Mouse (Mus musculus): ENCODE data around the gene Slc36a3. TPM values are rescaled to one million over a fixed set of nuclear protein-coding genes. Genes with fewer than 3 reads are reported as not detected.
"Not testable (repeated sequence)": the region's sequence is repeated elsewhere in the genome, so short reads cannot be mapped to it uniquely, and the experiment has no call there.

Slc36a3 gene
- polyA plus RNA-seq, 1 experiment from 2014 or later = not detected

GRCm38 (mm10) chr11:55099019-55099771, 52.3 kb downstream of the Slc36a3 start:
- no peaks in the 10 kb centered on the region for H3K27me3 ChIP-seq
- peaks cover 26% of the 10 kb centered on the region for H3K4me1 ChIP-seq (replicated peaks)
- H3K9ac ChIP-seq = no peak overlapping the region; the same call in 1 of the 2 replicates
- H3K9me3 ChIP-seq = no peaks in the 10 kb centered on the region
- no peak overlapping the region for H3K27ac ChIP-seq (replicated peaks)
- ATAC-seq (ENCODE audit: low FRiP score, low read depth) = no peak
- H3K4me3 ChIP-seq = peak overlapping the region; percentile 77
- 94% methylated on average over 8 of the region's 8 CpGs for WGBS
- 0 out of 2 replicates have a peak, but pooled peaks cover 3% of the 10 kb centered on the region for H3K36me3 ChIP-seq
- peak overlapping the region; percentile 86 for H3K4me2 ChIP-seq

DNA sequence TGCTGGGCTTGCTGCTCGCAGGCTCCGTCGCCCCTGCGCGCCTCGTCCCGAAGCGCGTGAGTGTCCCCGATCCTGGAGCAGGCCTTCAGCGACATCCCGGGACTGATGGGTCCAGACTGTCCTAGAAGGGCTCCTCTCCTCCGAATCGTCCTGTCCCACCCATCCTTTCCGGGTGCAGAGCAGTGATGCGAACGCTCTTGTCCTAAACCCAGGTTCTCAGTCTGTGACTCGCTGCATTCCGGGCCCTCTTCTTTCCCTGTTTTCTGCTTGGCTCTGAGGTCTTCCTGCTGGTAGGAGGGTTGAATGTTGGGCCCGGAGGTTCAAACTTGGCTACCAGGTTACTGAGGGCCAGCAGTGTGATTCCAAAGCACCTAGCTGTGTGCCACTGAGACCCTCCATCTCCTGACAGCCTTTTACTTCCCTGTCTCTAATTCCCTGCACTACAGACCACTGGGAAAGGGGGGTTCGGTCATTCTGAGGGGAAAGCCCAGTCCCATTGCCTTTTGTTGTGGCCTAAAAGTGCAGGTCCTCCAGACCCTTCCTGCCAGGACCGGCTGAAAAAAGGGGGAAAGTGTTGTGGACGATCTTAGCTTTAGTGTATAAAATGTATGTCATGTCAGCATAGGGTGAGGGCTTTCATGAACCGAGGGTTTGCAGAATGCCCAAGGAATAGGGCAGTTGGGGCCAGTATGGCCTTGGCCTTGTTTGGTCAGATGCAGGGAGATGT, 53.2 kb downstream of the Slc36a3 start:
- Histone ChIP-seq H3K27me3 (no peaks in the 10 kb centered on the region), H3K36me3 (0 out of 2 replicates have a peak, but pooled peaks cover under 1% of the 10 kb centered on the region), H3K27ac (replicated peaks) (peak overlapping the region; percentile 85), H3K4me3 (peak overlapping the region; percentile 77), H3K9me3 (no peaks in the 10 kb centered on the region), H3K9ac (peak overlapping the region; percentile 81), H3K4me2 (peak overlapping the region; percentile 86), H3K4me1 (replicated peaks) (peaks cover 26% of the 10 kb centered on the region)
- WGBS = 12% methylated on average over 24 of the region's 24 CpGs
- ATAC-seq (ENCODE audit: low FRiP score, low read depth) = no peak

DNA sequence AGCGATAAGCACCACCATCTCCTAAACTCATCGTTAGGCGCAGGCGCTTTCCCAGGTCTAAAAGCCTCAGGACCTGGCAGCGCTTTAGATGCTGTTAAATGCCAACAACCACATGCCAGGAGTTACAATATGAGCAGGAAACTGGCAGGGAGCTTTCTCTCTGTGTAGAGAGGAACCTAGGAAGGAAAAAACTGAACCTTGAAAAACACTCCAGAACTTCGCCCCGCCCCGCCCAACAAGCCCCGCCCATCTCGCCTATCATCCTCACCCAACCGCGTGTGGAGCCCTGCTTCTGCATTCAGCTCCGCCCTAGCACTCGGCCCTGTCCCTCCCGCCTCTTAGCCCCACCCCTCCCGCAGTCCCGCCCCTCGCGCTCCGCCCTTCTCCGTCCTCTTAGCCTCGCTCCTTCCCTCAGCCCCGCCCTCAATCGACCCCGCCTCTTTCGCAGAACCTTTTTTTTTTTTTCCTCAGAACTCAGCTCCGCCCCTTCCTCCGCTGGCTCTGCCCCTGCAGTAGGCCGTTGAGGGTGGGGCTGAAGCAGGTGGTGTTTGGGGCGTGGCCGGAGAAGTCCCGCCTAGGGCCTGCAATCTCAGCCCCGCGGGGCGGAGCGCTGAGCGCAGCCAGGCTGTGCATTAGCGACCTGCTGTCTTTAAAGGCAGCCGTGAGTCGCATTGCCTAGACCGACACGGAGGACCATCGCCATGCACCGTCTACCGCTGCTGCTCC, 53.9 kb downstream of the Slc36a3 start, which contains the start of gene Gm2a:
TSS of gene Gm2a (plus strand) at position 653 of the 726 bp plus-strand sequence.
- Histone ChIP-seq H3K4me1 (replicated peaks) (peaks cover 26% of the 10 kb centered on the region), H3K36me3 (no peaks in the 10 kb centered on the region), H3K27me3 (no peaks in the 10 kb centered on the region), H3K27ac (replicated peaks) (peak within 1 kb of the TSS; percentile 85), H3K9ac (peak within 1 kb of the TSS; percentile 81), H3K9me3 (no peaks in the 10 kb centered on the region), H3K4me3 (peak within 1 kb of the TSS; percentile 77), H3K4me2 (peak within 1 kb of the TSS; percentile 86)
- WGBS = 2% methylated on average over 45 of the region's 45 CpGs
- peak; percentile 97 for ATAC-seq (ENCODE audit: low FRiP score, low read depth)

DNA sequence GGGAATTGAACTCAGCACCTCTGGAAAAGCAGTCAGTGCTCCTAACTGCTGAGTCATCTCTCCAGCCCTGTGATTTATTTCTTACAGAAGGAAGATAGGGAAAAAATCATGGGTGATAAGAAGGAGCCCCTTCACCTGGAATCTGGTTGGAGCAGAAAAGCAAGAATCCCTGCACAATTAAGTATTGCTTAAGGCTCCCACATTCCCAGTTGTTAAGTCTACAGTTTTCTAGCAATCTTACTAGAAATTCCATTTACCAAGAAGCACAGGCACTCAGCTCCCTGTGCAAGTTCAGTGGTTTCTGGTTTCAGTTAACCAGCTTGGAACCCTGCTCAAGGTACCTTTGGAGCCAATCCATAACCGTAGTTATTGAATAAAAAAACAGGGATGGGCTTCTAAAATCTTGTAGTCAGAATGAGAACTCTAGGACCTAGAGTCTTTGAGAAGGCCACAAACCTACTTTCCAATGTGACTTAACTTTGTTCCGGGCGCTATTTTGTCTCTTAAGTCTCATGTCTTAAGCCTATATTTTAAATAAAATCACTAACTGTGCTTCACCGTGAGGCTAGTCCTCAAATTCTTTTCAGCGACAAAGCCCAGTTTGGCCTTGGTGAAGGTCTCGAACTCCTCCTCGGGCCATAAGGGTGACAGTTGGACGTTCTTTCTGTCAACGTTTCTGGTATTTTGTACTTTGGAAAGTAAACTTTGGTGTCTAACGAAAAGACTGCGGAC, 54.6 kb downstream of the Slc36a3 start:
- Histone ChIP-seq H3K9ac (no peak overlapping the region), H3K36me3 (no peaks in the 10 kb centered on the region), H3K9me3 (no peaks in the 10 kb centered on the region), H3K4me2 (peak overlapping the region; percentile 86), H3K27ac (replicated peaks) (no peak overlapping the region), H3K4me3 (peak overlapping the region; percentile 77), H3K27me3 (no peaks in the 10 kb centered on the region), H3K4me1 (replicated peaks) (peaks cover 26% of the 10 kb centered on the region)
- 35% methylated on average over 11 of the region's 11 CpGs for WGBS
- ATAC-seq (ENCODE audit: low FRiP score, low read depth) = no peak

GRCm38 (mm10) chr11:55096296-55096695, 55.2 kb downstream of the Slc36a3 start:
- not testable (repeated sequence) for H3K9me3 ChIP-seq; H3K27me3 ChIP-seq; H3K4me2 ChIP-seq; H3K27ac ChIP-seq (replicated peaks); ATAC-seq (ENCODE audit: low FRiP score, low read depth); H3K36me3 ChIP-seq; H3K4me3 ChIP-seq; H3K9ac ChIP-seq
- WGBS = 89% methylated on average over 4 of the region's 4 CpGs
- peaks cover 26% of the 10 kb centered on the region for H3K4me1 ChIP-seq (replicated peaks)

- Histone ChIP-seq H3K36me3 (no peaks in the 10 kb centered on the region), H3K9ac (no peak overlapping the region), H3K4me1 (replicated peaks) (peaks cover 6% of the 10 kb centered on the region), H3K9me3 (no peaks in the 10 kb centered on the region), H3K27me3 (no peaks in the 10 kb centered on the region), H3K27ac (replicated peaks) (no peak overlapping the region), H3K4me2 (no peak overlapping the region), H3K4me3 (no peak overlapping the region)
- ATAC-seq (ENCODE audit: low FRiP score, low read depth) = no peak
- WGBS = 89% methylated on average over 7 of the region's 7 CpGs
Measured at GRCm38 (mm10) chr11:55093096-55093495, 58.4 kb downstream of the Slc36a3 start.

- no peak for ATAC-seq (ENCODE audit: low FRiP score, low read depth)
- Histone ChIP-seq H3K4me3 (no peak overlapping the region), H3K27me3 (no peaks in the 10 kb centered on the region), H3K4me1 (replicated peaks) (no peaks in the 10 kb centered on the region), H3K9ac (no peak overlapping the region), H3K27ac (replicated peaks) (no peak overlapping the region), H3K36me3 (no peaks in the 10 kb centered on the region), H3K9me3 (no peaks in the 10 kb centered on the region), H3K4me2 (no peak overlapping the region)
- 78% methylated on average over 2 of the region's 2 CpGs for WGBS
Measured at GRCm38 (mm10) chr11:55089892-55090291, 61.6 kb downstream of the Slc36a3 start.

DNA sequence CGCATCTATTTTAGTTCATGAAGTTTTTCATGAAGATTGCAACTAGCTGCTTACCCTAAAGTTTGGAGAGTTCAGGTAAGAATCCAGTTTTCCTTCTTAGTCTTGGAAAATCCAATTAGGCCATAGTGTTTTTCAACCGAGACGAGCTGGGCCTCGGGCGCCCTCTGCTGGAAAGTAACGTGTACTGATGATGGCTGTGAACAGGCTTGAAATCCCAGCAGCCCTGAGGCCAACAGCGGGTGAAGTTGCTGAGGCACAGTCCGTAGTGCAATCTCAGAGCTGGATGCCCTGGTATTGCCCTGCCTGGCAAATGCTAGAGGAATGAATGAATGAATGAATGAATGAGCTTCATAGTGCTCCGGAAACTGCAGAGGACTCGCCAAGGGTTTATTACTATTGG, 64.5 kb downstream of the Slc36a3 start:
- Histone ChIP-seq H3K27ac (replicated peaks) (no peak overlapping the region), H3K4me1 (replicated peaks) (no peaks in the 10 kb centered on the region), H3K4me3 (no peak overlapping the region), H3K9me3 (no peaks in the 10 kb centered on the region), H3K27me3 (no peaks in the 10 kb centered on the region), H3K36me3 (no peaks in the 10 kb centered on the region), H3K4me2 (no peak overlapping the region), H3K9ac (no peak overlapping the region)
- WGBS = 5% methylated on average over 10 of the region's 10 CpGs
- ATAC-seq (ENCODE audit: low FRiP score, low read depth) = 0 out of 2 replicates have a peak, but pooled peaks have one; percentile 71

GRCm38 (mm10) chr11:55085396-55085795, 66.1 kb downstream of the Slc36a3 start:
- no peak overlapping the region for H3K27ac ChIP-seq (replicated peaks)
- no peak overlapping the region for H3K4me2 ChIP-seq
- no peak for ATAC-seq (ENCODE audit: low FRiP score, low read depth)
- H3K4me1 ChIP-seq (replicated peaks) = no peaks in the 10 kb centered on the region
- WGBS = 61% methylated on average over 5 of the region's 5 CpGs
- no peaks in the 10 kb centered on the region for H3K36me3 ChIP-seq
- no peak overlapping the region for H3K4me3 ChIP-seq
- H3K9me3 ChIP-seq = no peaks in the 10 kb centered on the region
- no peaks in the 10 kb centered on the region for H3K27me3 ChIP-seq
- H3K9ac ChIP-seq = no peak overlapping the region

GRCm38 (mm10) chr11:55084629-55085028, 66.9 kb downstream of the Slc36a3 start:
- Histone ChIP-seq H3K4me1 (replicated peaks) (no peaks in the 10 kb centered on the region), H3K9ac (no peak overlapping the region), H3K4me2 (no peak overlapping the region), H3K27me3 (no peaks in the 10 kb centered on the region), H3K9me3 (no peaks in the 10 kb centered on the region), H3K27ac (replicated peaks) (no peak overlapping the region), H3K4me3 (no peak overlapping the region), H3K36me3 (no peaks in the 10 kb centered on the region)
- ATAC-seq (ENCODE audit: low FRiP score, low read depth) = no peak
- WGBS = 75% methylated on average over 4 of the region's 4 CpGs

GRCm38 (mm10) chr11:55081206-55081605, 70.3 kb downstream of the Slc36a3 start:
- Histone ChIP-seq H3K9ac (no peak overlapping the region), H3K4me2 (no peak overlapping the region), H3K36me3 (no peaks in the 10 kb centered on the region), H3K4me3 (no peak overlapping the region), H3K9me3 (no peaks in the 10 kb centered on the region), H3K4me1 (replicated peaks) (peaks cover 17% of the 10 kb centered on the region), H3K27ac (replicated peaks) (no peak overlapping the region), H3K27me3 (0 out of 2 replicates have a peak, but pooled peaks cover 8% of the 10 kb centered on the region)
- ATAC-seq (ENCODE audit: low FRiP score, low read depth) = no peak
- WGBS = 95% methylated on average over 9 of the region's 9 CpGs

Data from hindbrain, embryonic 15.5 days (tissue).